Mouse (Mus musculus): Measurements from ENCODE around the gene Fam227a.

Gene Fam227a

GRCm38 (mm10) chr15:79658531-79659375 is at the start of gene Fam227a, which contains the start of gene Cby1:
TSS of gene Fam227a (minus strand) at chr15:79658956.
TSS of gene Cby1 (plus strand) at chr15:79659199.
- DNase-seq (ENCODE audit: low spot score), result peak; percentile 95

GRCm38 (mm10) chr15:79708229-79708822 is 49.6 kb upstream of the Fam227a start:
- DNase-seq (ENCODE audit: low spot score), result no peak

GRCm38 (mm10) chr15:79706603-79707214 is 48.0 kb upstream of the Fam227a start:
- DNase-seq (ENCODE audit: low spot score), result no peak

DNA sequence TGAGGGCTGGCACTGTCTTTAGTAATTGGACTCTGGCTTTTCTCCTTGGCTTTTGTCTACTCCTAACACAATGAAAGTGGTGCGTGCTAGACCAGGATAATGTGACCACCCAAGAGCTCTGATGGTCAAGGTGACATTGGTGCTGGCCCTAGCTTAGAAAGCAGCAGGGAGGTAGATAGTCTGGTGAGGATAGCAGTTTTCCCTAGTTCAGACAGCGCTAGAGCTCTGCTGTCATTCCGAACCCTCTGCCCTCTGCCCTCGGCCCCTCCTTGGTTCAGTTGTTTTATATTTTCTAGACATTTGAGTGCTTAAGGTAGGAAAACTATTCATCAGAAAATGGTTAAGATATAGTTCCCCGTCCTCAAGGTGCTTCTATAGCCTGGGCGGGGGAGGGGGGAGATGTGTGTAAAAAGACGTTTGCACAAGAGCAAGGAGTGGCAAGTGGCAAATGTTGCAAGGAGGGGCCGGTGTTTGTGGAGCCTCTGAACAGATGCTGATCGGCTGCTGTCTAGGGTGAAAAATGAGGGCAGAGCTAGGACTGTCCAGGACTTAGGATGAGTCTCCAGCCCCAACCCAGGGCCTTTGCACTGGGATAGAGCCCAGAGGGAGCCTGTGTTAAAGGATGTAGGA is 38.9 kb upstream of the Fam227a start:
- no peak for DNase-seq (ENCODE audit: low spot score)

GRCm38 (mm10) chr15:79697011-79697410 is 38.3 kb upstream of the Fam227a start:
- DNase-seq (ENCODE audit: low spot score), result no peak

DNA sequence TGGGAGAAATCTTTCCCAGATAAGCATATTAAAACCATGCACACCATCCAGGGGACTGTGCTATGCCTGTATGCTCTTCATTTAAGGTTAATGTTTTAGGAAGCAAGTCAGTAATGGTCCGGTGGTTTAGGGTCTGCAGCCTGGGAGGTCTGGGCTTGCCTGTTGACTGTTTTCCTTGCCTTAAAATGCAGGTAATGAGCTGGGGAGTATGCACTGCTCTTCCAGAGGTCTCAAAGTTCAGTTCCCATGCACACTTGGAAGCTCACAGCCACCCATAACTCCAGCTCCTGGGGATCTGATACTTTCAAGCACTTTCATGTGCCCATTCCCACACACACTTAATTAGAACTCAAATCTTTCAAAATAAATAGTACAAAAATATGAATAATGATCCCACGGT is 37.8 kb upstream of the Fam227a start:
- no peak for DNase-seq (ENCODE audit: low spot score)

DNA sequence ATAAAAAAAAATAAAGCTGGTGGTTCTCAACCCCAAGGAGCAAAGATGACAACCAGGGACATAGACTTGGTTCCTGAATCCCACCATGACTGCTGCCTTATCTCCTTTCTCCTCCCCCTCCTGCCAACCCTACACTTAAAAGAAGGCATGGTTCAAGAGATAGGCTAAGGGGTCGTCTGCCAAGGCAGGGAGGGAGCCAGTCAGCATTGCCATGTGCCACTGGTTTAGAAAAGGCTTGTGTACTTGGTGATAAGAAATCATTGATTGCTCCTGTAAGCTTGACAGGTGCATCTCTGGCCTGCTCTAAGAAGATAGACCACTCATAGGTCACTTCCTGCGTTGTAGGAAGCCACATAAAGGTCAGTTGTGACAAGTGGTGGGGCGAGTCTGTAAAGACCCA is 36.8 kb upstream of the Fam227a start:
- DNase-seq (ENCODE audit: low spot score), result no peak

- no peak for DNase-seq (ENCODE audit: low spot score)
Observed at GRCm38 (mm10) chr15:79694512-79694911, 35.8 kb upstream of the Fam227a start.

DNA sequence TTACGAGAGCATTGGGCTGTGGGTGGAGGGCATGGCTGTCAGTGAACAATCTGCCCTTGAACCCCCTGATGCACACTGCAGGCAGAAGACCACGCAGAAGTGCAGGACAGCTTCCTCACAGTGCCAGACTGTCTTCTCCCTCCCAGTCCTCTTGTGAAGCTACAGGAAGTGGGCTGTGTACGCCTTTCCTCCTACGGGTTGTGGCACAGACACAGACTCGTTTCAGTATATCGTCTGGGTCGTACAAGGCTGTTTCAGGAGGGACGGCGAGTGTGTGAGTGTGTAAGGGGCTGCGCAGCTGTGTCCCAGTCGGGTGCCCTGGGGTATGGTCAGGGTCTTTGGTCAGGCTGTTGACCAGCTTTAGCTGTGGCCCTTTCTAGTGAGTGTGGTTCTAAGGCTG is 35.0 kb upstream of the Fam227a start:
- no peak for DNase-seq (ENCODE audit: low spot score)

GRCm38 (mm10) chr15:79692334-79692733 is 33.6 kb upstream of the Fam227a start:
- no peak for DNase-seq (ENCODE audit: low spot score)

- no peak for DNase-seq (ENCODE audit: low spot score)
Observed at GRCm38 (mm10) chr15:79691023-79691508, 32.3 kb upstream of the Fam227a start.

DNA sequence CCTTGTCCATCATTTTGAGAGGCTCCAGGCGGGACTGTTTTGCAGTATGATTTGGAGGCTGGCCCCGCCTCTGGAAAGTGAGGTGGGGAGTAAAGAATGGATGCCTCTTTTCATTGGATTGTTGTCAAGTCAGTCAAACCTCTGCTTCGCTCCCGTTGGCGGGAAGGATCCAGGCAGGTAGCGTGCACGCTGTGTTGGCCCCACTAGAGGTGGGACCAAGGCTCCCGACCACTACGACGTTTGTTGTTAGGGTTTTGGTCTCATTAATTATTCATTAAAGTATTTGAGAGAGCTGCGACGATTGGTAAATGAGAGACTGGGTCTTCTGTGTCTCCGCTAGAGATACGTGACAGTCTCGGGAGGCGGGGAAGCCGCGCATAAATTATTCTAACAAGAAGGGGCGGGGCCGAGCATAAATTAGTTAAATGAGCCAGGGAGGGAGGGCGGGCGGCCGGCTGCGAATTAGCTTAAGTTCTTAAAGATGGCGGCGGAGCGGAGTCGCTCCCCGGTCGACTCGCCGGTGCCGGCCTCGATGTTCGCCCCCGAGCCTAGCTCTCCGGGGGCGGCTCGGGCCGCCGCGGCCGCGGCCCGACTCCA is 31.8 kb upstream of the Fam227a start, which contains the start of gene Gtpbp1:
Gtpbp1 (plus strand) TSS at position 420 of the 597 bp plus-strand sequence.
- DNase-seq (ENCODE audit: low spot score), result peak; percentile 99

DNA sequence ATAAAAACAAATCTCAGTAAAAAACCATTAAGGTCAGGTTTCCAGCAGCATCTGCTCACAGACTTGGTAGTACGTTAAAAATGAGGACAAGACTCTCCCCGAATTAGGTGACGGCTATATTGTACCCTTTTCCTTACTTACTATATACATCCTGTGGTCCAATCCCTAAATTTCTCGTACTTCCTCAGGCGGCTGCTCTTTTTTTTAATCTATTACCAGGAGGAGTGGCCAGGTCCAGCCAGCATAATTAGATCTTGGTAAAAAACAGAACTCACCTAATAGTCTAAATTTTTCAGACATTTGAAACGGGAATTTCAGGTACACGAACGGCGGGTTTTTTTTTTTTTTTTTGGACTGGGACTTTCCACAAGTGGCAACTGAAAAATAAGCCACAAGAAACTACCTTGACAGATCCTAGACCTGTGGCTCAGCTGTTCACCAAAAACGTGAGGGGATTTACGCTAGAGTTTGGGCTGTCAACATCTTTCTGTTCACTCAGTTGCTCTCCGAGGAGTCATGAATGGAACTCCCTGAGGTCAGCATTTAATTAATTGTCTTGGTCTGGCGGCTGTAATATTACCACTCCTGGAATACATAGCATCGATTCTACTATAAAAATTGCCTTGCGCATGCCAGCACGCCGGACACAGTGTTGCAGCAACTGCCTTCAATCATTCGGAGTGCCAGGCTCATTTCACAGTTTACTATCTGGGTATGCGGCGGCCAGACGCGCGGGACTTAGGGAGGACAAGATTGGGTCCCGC is 31.1 kb upstream of the Fam227a start:
- DNase-seq (ENCODE audit: low spot score), result no peak

DNA sequence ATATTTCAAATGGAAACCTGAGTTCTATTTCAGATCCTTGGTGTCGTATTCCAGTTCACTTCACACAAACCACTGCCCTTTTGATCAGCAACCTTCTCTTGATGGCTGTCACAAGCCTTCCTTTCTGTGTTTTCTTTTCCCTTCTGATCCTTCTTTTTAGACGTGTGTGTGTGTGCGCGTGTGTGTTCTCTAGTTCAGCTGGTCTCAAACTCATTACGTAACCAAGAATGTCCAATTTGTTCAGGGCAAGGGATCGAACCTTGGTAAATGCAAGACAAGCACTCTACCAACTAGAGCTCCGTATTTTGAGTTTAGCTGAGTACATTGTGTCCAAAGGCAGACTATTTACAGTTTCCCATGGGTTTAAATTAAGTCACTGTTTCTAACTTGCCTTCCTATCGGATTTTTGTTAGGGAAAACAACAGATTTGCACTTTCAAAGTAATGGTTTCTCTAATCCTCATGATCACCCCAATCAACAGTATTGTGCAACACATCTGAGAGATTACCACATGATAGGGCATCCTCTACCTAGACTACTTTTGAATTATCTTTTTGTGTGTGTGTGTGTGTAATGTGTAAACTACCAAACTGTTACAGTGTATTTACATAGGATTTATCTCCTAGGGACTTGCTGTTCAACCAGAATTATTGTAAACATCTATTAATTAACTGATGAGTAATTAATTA is 29.7 kb upstream of the Fam227a start:
- no peak for DNase-seq (ENCODE audit: low spot score)

DNA sequence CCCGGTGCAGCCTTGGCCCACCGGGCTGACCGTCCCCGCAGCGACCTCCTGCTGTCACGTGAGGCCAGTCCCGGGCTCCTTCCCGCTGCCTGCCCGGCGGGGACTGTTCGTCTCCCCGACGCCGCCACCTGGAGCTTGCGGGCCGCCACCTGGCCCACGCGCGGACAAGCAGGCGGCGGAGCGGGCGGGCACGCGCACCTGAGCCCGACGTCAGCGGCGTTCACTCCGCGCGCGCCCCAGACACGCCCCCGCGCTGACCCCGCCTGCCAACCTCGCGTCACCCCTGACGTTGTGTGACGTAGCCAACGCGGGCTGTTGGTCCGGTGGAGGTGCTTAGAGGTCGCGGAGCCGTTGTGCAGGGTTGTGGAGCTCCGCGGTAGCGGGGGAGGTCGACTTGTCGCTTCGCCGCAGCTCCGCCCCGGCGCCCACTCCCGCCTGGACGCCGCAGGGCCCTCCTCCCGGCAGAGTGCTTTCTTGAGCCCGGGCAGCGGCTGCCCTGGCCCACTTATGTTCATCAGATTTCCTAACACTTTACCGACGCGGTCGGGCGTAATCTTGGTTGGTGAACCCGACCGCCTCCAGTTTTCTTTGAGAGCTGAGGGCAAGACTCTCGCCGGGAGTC is 29.0 kb upstream of the Fam227a start, which contains the start of gene Josd1:
Josd1 (minus strand) TSS at position 274 of the 622 bp plus-strand sequence.
- DNase-seq (ENCODE audit: low spot score), result peak; percentile 94

- DNase-seq (ENCODE audit: low spot score), result no peak
Observed at GRCm38 (mm10) chr15:79687175-79687574, 28.4 kb upstream of the Fam227a start.

GRCm38 (mm10) chr15:79686046-79686869 is 27.5 kb upstream of the Fam227a start:
- no peak for DNase-seq (ENCODE audit: low spot score)

- no peak for DNase-seq (ENCODE audit: low spot score)
Observed at GRCm38 (mm10) chr15:79685141-79685641, 26.4 kb upstream of the Fam227a start.

- no peak for DNase-seq (ENCODE audit: low spot score)
Observed at GRCm38 (mm10) chr15:79684616-79685015, 25.9 kb upstream of the Fam227a start.

Data from yolk sac, embryonic 10.5 days (tissue).